Mouse (Mus musculus) lung, adult 2 months (tissue): ENCODE data around the gene Gm20696.

Experiments used
- CTCF ChIP-seq: fragments of 200-500 bp; IDR thresholded peaks from 2 replicates; pipeline ENCODE4 v1.5.1; 2011; ENCODE audit warnings: mild to moderate bottlenecking, low read length, control low read depth; ENCODE audit not compliant: insufficient read depth
- POLR2A ChIP-seq: fragments of 200-500 bp; IDR thresholded peaks from 2 replicates; pipeline ENCODE4 v1.6.1; 2011; ENCODE audit warnings: low read depth, mild to moderate bottlenecking, control low read depth, low read length, borderline replicate concordance; ENCODE audit errors: extremely low read depth

DNA sequence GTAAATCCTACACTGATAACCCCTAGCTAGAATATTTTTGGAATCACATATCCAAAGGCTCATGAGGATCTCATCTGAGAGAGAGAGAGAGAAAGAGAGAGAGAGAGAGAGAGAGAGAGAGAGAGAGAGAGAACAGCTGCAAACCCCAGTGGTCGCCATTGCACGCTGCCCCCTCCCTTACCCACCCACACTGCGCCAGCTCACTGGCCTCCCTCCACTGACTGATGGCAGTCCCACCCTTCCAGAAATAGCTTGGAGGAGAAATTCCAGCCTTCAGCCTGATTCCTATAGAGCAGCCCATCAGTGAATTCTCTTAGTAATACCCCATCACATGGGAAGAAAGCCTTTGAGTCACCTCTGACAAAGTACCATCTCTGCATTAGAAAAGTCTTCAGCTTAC lies 415.4 kb downstream of the Gm20696 start:
- TF ChIP-seq CTCF, result no peak
- TF ChIP-seq POLR2A, result no peak
